Mouse (Mus musculus) hindbrain, postnatal 0 days (tissue): ENCODE data around the gene Slc2a5. TPM values are rescaled to one million over a fixed set of nuclear protein-coding genes. Genes with fewer than 3 reads are reported as not detected.

Experiments
- ATAC-seq: fragments of 200-750 bp; cut with Nextera tagmentation; 2 replicates; pipeline ENCODE4 v1.8.0; 2017; ENCODE audit warnings: mild to moderate bottlenecking, moderate TSS enrichment, moderate library complexity
- DNase-seq: peaks from one replicate; pipeline ENCODE4 v3.0.0-alpha.2; 2015; ENCODE audit warnings: low spot score
- H3K27ac ChIP-seq: fragments of 300-500 bp; sonication (generic); 2 replicates; pipeline ENCODE4 v1.5.1; 2014; ENCODE audit warnings: mild to moderate bottlenecking
- H3K27me3 ChIP-seq: fragments of 300-500 bp; sonication (generic); 2 replicates; pipeline ENCODE4 v1.6.1; 2014; ENCODE audit warnings: low read length, mixed read lengths; ENCODE audit not compliant: insufficient read depth
- H3K36me3 ChIP-seq: fragments of 300-500 bp; sonication (generic); 2 replicates; pipeline ENCODE4 v1.6.1; 2014; ENCODE audit warnings: low read length, mixed read lengths; ENCODE audit not compliant: insufficient read depth
- H3K4me1 ChIP-seq: fragments of 300-500 bp; sonication (generic); 2 replicates; pipeline ENCODE4 v1.6.1; 2014; ENCODE audit warnings: antibody characterized with exemption, low read length, mixed read lengths; ENCODE audit not compliant: insufficient read depth
- H3K4me2 ChIP-seq: fragments of 300-500 bp; sonication (generic); 2 replicates; pipeline ENCODE4 v1.6.1; 2014; ENCODE audit warnings: low read depth, mild to moderate bottlenecking, low read length, moderate library complexity, mixed read lengths
- H3K4me3 ChIP-seq: fragments of 300-500 bp; sonication (generic); 2 replicates; pipeline ENCODE4 v1.5.1; 2014; ENCODE audit warnings: low read length
- H3K9ac ChIP-seq: fragments of 300-500 bp; sonication (generic); replicated peaks from 2 replicates; pipeline ENCODE4 v1.6.1; 2014; ENCODE audit warnings: mild to moderate bottlenecking, low read length, moderate library complexity, mixed read lengths
- H3K9me3 ChIP-seq: fragments of 300-500 bp; sonication (generic); 2 replicates; pipeline ENCODE4 v1.6.1; 2016; ENCODE audit warnings: low read length, mixed read lengths
- CTCF ChIP-seq: IDR thresholded peaks from 2 replicates; pipeline ENCODE4 v1.5.1; 2016; ENCODE audit warnings: antibody characterized with exemption, control low read depth, low read depth
- WGBS: fragments of 180-500 bp; shearing (Covaris S2); extraction: QIAGEN DNeasy Blood & Tissue Kit; methylation state at CpG from one replicate; pipeline ENCODE4 v1.1.7; 2014; 5-methylcytosine and 5-hydroxymethylcytosine counted together
- polyA plus RNA-seq: library from polyadenylated mRNA; unstranded; fragments of >200 nt; fragmentation: Nextera tagmentation; extraction: Ambion mirVana; gene quantifications from 2 replicates; pipeline ENCODE4 v1.2.1, GENCODE M21; 2015
- total RNA-seq: library from RNA; depleted of rRNA; stranded (reverse); fragments of >200 nt; gene quantifications from 2 replicates; pipeline ENCODE4 v1.2.3, GENCODE M21; 2014

Gene Slc2a5
- total and polyA plus RNA-seq, 2 experiments from 2014 or later = 1.5 to 2.7 TPM

GRCm38 (mm10) chr4:150168406-150168805, 49.3 kb downstream of the Slc2a5 start:
- Histone ChIP-seq H3K4me2 (no peak overlapping the region), H3K9me3 (no peaks in the 10 kb centered on the region), H3K4me3 (no peak overlapping the region), H3K36me3 (no peaks in the 10 kb centered on the region), H3K4me1 (no peaks in the 10 kb centered on the region), H3K9ac (no peak overlapping the region), H3K27me3 (no peaks in the 10 kb centered on the region), H3K27ac (no peak overlapping the region)
- peak; percentile 25 for DNase-seq
- no peak for ATAC-seq
- TF ChIP-seq CTCF = no peak
- WGBS = 49% methylated on average over 10 of the region's 10 CpGs

- H3K4me3 ChIP-seq = no peak overlapping the region
- no peaks in the 10 kb centered on the region for H3K9me3 ChIP-seq
- WGBS = 79% methylated on average over 8 of the region's 8 CpGs
- DNase-seq (no peak), ATAC-seq (no peak)
- no peak for TF ChIP-seq CTCF
- H3K27me3 ChIP-seq = no peaks in the 10 kb centered on the region
- no peaks in the 10 kb centered on the region for H3K36me3 ChIP-seq
- no peak overlapping the region for H3K4me2 ChIP-seq
- no peak overlapping the region for H3K27ac ChIP-seq
- H3K4me1 ChIP-seq = no peaks in the 10 kb centered on the region
- no peak overlapping the region for H3K9ac ChIP-seq
Observed at GRCm38 (mm10) chr4:150172107-150172506, 53.0 kb downstream of the Slc2a5 start.

GRCm38 (mm10) chr4:150173281-150173680, 54.2 kb downstream of the Slc2a5 start:
- Histone ChIP-seq H3K36me3 (no peaks in the 10 kb centered on the region), H3K4me2 (no peak overlapping the region), H3K4me3 (no peak overlapping the region), H3K4me1 (no peaks in the 10 kb centered on the region), H3K9me3 (no peaks in the 10 kb centered on the region), H3K27me3 (no peaks in the 10 kb centered on the region), H3K9ac (no peak overlapping the region), H3K27ac (no peak overlapping the region)
- ATAC-seq (no peak; the same call in 1 of the 2 replicates), DNase-seq (peak; percentile 68)
- TF ChIP-seq CTCF = peak; percentile 72
- WGBS = 64% methylated on average over 10 of the region's 10 CpGs

- WGBS = 93% methylated on average over 14 of the region's 14 CpGs
- no peaks in the 10 kb centered on the region for H3K9me3 ChIP-seq
- H3K36me3 ChIP-seq = no peaks in the 10 kb centered on the region
- no peak overlapping the region for H3K9ac ChIP-seq
- DNase-seq (no peak), ATAC-seq (no peak)
- no peak overlapping the region for H3K27ac ChIP-seq
- H3K27me3 ChIP-seq = no peaks in the 10 kb centered on the region
- peak; percentile 36; the same call in 1 of the 2 replicates for TF ChIP-seq CTCF
- no peak overlapping the region for H3K4me2 ChIP-seq
- no peaks in the 10 kb centered on the region for H3K4me1 ChIP-seq
- H3K4me3 ChIP-seq = no peak overlapping the region
Observed at GRCm38 (mm10) chr4:150174027-150174426, 54.9 kb downstream of the Slc2a5 start.

- Histone ChIP-seq H3K4me3 (no peak overlapping the region), H3K9ac (no peak overlapping the region), H3K4me1 (no peaks in the 10 kb centered on the region), H3K9me3 (no peaks in the 10 kb centered on the region), H3K36me3 (no peaks in the 10 kb centered on the region), H3K4me2 (0 out of 2 replicates have a peak overlapping the region, but pooled peaks have one; percentile 18), H3K27me3 (no peaks in the 10 kb centered on the region), H3K27ac (no peak overlapping the region)
- peak; percentile 71 for DNase-seq
- ATAC-seq = 0 out of 2 replicates have a peak, but pooled peaks have one; percentile 43
- peak; percentile 86 for TF ChIP-seq CTCF
- WGBS = 10% methylated on average over 7 of the region's 7 CpGs
Observed at GRCm38 (mm10) chr4:150176535-150176934, 57.5 kb downstream of the Slc2a5 start.

GRCm38 (mm10) chr4:150177122-150177521, 58.0 kb downstream of the Slc2a5 start:
- WGBS = 78% methylated on average over 8 of the region's 8 CpGs
- H3K9me3 ChIP-seq = no peaks in the 10 kb centered on the region
- ATAC-seq (no peak), DNase-seq (no peak)
- no peak overlapping the region for H3K9ac ChIP-seq
- no peak for TF ChIP-seq CTCF
- H3K27ac ChIP-seq = no peak overlapping the region
- no peak overlapping the region for H3K4me3 ChIP-seq
- H3K4me1 ChIP-seq = no peaks in the 10 kb centered on the region
- no peaks in the 10 kb centered on the region for H3K36me3 ChIP-seq
- no peaks in the 10 kb centered on the region for H3K27me3 ChIP-seq
- no peak overlapping the region for H3K4me2 ChIP-seq

GRCm38 (mm10) chr4:150178131-150178530, 59.0 kb downstream of the Slc2a5 start:
- WGBS = 73% methylated on average over 4 of the region's 4 CpGs
- Histone ChIP-seq H3K4me3 (no peak overlapping the region), H3K4me1 (no peaks in the 10 kb centered on the region), H3K9ac (no peak overlapping the region), H3K4me2 (no peak overlapping the region), H3K9me3 (no peaks in the 10 kb centered on the region), H3K27me3 (no peaks in the 10 kb centered on the region), H3K36me3 (no peaks in the 10 kb centered on the region), H3K27ac (no peak overlapping the region)
- ATAC-seq = no peak
- no peak for DNase-seq
- no peak for TF ChIP-seq CTCF
